Mouse (Mus musculus): Measurements from ENCODE around the gene Tor2a.

The Tor2a gene

DNA sequence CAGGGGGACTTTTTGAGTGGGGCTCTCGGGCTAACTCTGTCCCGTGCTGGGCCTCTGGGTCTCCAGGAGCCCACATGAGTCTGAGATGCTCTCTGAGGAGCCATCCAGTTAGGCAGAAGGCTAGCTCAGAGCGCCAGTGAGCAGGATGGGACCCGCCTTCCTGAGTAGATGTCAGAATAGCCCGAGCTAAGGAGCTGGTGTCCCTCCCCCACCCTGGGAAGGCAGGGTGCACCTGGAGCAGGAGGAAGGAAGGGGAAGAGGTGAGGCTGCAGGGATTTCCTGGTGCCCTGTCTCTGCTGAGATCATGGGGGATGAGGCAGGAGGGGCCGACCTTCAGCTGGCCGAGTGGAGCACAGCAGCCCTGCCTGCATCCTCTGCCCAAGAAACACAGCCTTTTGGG, 28.6 kb upstream of the Tor2a start:
- no peak for ATAC-seq (ENCODE audit: insufficient number of reproducible peaks, low FRiP score, low TSS enrichment)

DNA sequence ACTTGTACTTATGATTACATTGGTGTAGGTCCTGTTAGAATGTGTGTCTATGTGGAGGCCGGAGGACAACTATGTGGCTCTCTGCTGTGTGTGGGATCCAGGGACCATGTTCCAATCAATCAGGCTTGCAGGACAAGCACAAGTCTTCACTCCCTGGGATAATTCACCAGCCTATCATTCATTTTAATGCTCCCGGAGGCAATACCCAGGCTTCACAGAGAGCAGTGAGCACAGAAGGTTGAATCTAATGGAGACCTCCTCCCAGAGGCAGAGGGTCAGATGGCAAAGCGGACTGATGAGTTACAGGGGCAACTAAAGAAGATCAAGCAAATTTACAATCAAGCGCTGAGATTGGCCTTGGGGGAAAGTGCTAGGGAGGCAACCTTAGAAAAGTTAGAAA, 27.5 kb upstream of the Tor2a start:
- no peak for ATAC-seq (ENCODE audit: insufficient number of reproducible peaks, low FRiP score, low TSS enrichment)

DNA sequence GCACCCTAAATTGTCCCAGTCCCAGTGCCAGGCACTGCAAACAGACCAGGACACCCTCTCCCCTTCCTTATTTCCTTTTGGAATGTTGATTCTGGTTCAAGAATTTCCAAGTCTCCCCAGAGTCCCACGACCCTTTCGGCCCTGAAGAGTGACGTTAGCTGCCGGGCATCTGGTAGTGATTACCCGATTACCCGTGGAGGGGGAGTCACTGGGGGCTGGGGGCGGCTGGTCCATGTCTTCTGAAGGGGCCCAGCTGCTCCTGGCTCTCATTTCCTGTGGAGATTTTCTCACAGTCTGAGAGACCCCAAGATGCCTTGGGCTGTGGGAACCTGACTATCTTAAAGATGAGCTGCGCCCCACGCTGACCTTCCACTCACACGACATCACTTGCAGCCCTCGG, 26.2 kb upstream of the Tor2a start:
- ATAC-seq (ENCODE audit: insufficient number of reproducible peaks, low FRiP score, low TSS enrichment): no peak

DNA sequence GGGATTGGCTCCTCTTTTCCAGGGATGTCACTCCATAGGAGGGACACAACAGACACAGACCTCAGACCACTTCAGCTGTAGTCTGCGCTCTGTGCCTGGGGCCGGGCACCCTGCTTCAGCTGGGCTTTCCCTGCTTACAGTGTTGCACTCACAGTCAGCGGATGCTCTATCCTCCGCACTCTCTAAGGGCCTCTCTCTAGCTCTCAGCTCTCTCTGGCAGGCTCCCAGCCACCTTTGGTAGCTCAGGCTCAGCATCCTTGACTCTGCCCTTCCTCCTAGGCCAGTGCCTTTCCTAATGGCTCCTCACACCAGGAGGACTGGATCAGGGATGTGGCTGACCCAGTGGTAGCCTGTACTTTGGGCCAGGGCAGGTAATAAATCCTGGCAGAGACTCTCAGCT, 25.1 kb upstream of the Tor2a start:
- no peak for ATAC-seq (ENCODE audit: insufficient number of reproducible peaks, low FRiP score, low TSS enrichment)

DNA sequence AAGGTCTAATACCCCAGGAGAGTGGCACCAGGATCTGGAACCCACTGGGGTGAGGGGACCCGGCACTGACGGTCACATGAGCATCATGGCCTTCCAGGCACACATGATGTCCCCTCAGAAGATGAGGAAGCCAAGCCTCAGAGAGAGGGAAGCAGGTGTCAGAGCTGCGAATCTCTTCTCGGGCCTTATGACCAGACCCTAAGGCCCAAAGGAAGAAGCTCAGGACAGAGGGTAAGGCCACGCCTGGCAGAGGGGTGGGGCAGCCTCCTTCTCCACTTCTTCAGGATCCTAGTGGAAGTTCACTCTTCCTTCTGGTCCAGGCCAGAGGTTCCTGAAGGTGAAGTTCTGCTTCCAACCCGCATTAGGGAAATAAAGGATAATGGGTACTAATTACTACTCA, 24.3 kb upstream of the Tor2a start:
- ATAC-seq (ENCODE audit: insufficient number of reproducible peaks, low FRiP score, low TSS enrichment): no peak

DNA sequence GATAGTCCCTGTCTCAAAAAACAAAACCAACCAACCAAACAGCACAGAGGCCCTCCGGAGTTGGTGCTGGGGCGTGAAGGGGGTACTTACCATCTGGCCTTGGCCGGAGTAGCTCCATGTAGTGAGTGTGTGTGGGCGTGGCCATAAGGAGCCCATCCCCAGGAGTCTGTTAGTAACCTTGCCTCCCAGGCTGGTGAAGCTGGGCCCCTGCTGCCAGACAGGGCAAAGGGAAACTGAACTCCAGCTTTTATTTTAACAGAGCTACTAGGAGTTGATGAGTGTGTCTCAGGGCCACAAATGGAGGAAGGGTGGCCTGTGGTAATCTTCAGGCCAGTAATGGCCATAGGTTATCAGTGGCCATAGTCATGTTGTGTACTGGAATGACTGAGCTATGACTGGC, 22.6 kb upstream of the Tor2a start:
- ATAC-seq (ENCODE audit: insufficient number of reproducible peaks, low FRiP score, low TSS enrichment): no peak

DNA sequence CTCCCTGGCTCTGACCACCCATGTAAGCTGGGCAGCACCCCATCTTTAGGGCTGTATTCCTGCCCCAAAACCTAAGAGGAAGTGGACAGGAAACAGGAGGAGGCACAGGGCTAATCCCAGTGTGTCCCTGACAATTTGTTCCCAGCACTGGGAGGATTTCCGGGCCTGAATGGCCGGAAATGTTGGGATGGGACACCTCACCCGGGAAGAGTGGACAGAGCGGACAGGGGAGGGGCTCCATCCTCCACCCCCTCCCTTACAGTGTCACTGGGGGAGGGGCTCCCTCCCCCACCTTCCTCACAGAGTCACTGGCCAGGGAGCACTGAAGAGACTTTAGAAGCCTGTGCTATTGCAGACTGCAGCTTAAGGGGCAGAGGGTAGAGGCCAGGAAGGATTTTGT, 22.1 kb upstream of the Tor2a start:
- ATAC-seq (ENCODE audit: insufficient number of reproducible peaks, low FRiP score, low TSS enrichment): no peak

DNA sequence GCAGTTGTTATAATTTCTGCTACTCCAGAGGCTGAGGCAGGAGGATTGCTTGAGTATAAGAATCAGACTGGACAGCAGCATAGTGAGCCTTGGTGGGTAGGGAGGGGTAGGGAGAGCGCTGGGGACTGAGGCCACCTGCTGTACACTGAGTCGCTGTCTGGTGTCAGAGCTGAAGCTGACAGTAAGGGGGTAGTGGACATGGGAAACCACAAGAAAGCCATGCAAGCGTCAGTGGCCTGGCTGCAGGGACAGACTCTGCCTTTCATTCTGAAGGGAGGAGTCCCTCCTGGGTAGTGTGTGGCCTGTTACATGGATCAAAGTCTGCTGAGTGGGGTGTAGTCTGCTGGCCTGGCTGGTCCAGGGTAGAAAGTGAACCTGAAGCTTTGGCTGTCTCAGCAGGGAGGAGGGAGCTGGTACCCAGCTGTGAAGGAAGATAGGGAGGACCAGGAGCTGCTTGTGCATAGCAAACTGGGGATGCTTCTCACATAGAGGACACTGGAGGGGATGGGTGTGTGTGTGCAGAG, 20.7 kb upstream of the Tor2a start:
- no peak for ATAC-seq (ENCODE audit: insufficient number of reproducible peaks, low FRiP score, low TSS enrichment)

DNA sequence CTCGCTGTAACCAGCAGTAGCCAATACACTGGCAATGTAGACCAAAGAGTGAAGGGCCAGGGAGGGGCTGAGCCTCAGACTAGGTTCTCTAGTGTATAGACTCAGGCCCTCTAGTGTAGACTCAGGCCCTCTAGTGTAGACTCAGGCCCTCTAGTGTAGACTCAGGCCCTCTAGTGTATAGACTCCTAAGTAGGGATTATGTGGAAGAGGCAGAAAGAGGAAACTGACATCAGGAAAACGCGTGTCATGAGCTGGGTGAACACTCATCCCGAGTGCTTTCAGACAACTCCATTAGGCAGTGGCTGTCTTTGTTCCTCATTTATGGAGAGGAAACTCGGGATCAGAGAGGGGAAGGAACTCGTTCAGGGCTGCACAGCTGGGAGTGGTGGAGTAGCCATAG, 20.0 kb upstream of the Tor2a start:
- no peak for ATAC-seq (ENCODE audit: insufficient number of reproducible peaks, low FRiP score, low TSS enrichment)

DNA sequence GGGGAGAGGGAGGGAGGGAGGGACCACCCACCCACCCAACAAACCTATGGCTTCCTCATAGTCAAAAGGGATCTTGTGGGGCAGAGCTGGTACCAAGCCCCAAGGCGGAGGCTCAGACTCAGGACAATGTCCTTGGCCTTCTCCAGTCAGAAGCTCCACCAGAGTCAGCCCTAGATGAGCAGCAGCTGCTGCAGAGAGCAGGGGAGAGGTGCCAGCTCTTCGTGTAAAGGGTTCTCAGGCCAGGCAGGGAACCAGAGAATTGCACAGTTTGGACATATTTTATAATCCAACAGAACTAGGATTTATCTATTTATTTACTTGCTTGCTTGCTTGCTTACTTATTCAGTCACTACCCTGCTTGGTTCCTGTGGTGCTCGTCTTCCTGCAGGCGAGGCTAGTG, 17.7 kb upstream of the Tor2a start:
- ATAC-seq (ENCODE audit: insufficient number of reproducible peaks, low FRiP score, low TSS enrichment): no peak

DNA sequence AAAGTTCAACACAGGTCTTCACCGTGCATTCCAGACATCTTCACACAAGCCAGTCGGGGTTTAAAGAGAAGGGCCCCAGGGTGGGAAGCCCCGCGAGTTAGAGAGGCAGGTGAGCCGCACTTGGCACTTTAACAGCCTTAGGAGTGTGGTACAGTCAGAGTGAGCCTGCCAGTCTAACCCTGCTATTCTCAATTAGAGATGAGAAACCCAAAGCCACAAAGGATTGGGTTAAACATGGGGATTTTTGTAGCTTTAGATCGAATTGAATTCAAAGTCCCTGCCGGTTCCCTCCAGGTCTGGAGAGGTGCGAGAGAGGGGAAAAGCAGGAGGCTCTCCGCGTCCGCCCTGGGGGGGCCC, 16.1 kb upstream of the Tor2a start, which contains the start of gene 6330409D20Rik:
Gene 6330409D20Rik, minus strand, starts transcription at position 101 of the 357 bp plus-strand sequence.
- no peak for ATAC-seq (ENCODE audit: insufficient number of reproducible peaks, low FRiP score, low TSS enrichment)

DNA sequence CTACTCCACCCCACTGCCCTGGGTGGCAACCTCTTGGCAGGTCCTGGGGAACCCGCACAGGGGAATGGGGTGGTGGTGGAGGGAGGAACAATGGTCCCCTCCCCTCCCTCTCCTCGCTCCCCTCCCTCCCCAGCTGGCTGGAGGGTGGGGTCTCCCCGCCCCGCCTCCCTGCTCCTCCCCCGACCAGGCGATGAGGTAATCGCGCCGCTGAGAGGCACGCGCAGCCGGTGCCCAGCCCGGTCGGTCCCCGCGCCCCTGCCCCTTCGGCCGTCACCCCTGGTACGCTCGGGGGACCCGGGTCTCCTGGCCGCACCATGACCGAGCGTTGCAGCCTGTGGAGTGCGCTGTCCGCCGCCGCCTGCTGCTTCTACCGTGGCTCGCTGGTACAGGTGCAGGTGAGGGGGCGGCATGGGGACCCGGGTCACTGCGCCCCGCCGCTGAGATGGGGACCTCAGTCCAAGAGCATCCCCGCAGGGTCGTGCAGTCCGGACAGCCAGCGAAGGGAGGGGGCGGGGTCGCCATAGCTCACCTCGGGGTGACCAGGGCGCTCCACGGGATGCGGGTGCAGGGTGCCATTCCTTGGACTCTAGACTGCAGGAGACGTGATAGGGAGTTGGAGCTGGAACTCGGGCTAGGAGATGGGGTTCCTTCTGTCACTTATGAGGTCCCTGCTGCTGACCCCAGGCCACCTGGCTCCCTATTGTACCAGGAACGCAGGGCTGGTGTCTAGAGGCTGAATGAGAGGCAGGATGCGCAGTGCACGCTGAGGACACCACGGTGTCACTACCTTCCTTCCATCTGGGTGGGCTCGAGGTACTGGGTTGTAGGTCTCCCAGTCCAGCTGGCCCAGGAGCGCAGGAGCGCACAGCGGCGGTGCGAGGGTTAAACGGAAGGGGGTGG, 15.5 kb upstream of the Tor2a start:
- ATAC-seq (ENCODE audit: insufficient number of reproducible peaks, low FRiP score, low TSS enrichment): no peak; the same call in 1 of the 2 replicates

DNA sequence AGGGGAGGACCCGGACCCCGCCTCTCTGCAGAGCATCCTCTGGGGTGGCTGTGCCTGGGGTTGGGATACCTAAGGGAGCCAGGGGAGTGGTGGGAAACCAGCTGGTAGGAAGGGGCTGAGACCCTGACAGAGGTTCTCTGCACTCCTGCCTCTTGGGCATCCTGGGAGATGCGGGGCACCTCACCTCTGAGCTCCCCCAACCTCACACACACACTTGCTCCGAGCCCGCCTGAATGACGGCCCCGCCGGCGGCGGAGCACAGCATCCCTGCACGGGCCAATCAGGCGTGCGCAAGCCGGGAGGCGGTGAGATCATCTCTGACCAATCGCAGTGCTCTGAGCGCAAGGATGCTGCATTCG, 14.9 kb upstream of the Tor2a start:
- ATAC-seq (ENCODE audit: insufficient number of reproducible peaks, low FRiP score, low TSS enrichment): peak; percentile 91

DNA sequence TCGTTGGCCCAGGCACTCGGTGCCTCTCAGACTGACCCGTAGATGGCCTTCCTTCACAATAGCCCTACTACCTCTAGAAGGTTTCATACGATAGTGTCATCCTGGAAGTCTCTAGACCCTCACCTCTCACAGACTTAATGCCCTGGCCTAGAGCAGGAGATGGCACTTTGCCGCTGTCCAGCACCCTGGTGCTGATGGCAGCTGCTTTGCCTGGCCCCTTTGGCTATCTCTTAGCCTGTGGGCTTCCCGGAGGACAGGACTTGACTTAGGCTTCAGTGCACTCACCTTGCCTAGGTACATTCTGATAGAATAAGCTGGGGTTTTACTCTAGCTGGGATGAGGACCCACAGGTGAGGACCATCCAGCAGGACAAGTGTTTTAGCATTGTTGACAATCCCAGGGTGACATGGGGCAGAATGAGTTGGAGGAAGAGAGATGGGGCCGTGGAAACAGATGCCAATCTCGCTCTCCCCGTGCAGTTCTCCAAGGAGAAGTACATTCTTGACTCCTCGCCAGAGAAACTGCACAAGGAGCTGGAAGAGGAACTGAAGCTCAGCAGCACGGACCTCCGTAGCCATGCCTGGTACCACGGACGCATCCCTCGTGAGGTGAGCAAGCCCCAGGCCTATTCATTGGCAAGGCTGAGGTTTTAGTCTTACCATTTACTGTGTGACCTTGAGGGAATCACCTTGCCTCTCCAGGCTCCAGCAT, 12.6 kb upstream of the Tor2a start:
- no peak for ATAC-seq (ENCODE audit: insufficient number of reproducible peaks, low FRiP score, low TSS enrichment)

DNA sequence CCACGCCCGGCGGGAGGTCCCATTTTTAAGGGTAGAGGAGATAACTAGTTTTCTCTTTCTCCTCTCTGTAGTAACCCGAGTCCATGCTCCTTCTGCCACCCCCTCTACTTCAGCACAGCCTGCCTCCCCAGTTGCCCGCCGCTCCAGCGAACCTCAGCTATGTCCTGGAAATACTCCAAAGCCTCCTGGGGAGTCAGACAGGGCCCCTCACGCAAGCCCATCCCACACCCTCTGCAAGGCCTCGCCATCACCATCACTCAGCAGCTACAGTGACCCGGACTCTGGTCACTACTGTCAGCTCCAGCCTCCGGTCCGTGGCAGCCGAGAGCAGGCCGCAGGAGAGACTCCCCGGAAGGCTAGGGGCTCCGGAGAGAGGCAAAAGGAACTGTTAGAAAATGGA, 8.0 kb upstream of the Tor2a start:
- no peak for ATAC-seq (ENCODE audit: insufficient number of reproducible peaks, low FRiP score, low TSS enrichment)

DNA sequence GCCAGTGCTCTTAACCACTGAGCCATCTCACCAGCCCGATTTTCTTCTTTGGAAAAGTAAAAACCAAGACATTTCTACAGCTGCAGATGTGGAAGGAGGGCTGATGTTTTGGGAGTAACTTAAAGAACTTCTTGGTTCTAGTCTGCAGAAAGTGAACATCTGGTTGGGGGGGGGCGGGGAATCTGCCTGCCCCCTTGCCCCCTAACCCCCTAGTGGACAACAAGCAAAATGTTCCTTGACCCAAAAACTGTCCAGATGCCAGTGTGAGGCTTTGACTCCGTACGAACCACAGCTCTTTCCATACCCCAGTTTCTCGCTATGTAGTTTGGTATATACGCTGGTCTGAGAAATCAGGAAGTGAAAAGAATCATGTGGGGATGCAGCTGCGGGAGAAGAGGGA, 6.8 kb upstream of the Tor2a start:
- ATAC-seq (ENCODE audit: insufficient number of reproducible peaks, low FRiP score, low TSS enrichment): no peak

DNA sequence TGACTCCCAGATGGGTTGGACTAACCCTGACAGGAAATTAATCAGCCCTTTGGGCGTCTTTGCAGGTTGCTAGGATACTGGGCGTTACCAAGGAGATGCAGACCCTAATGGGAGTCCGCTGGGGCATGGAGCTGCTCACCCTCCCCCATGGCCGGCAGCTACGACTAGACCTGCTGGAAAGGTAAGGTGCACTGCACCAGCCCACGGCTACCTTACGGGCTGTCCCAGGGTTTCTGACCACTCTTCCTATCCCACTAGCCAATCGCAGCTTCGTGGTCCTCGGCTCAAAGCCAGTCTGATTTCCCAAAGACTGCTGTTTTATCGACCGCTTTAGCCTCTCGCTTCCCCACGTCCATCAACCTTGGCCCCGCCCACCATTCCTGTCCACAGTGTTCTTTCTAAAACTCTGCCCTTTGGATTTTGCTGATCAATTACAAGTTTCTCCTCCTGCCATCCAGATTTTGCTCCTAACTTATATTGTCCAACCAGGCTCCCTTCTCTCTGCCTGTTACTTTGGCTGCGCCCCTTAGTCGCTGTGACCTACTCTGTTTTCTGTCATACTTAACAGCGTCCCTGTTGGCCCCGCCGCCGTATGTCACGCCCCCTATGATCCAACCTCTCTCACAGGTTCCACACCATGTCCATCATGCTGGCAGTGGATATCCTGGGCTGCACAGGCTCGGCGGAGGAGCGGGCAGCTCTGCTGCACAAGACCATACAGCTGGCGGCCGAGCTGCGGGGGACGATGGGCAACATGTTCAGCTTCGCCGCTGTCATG, 6.0 kb upstream of the Tor2a start:
- ATAC-seq (ENCODE audit: insufficient number of reproducible peaks, low FRiP score, low TSS enrichment): no peak

DNA sequence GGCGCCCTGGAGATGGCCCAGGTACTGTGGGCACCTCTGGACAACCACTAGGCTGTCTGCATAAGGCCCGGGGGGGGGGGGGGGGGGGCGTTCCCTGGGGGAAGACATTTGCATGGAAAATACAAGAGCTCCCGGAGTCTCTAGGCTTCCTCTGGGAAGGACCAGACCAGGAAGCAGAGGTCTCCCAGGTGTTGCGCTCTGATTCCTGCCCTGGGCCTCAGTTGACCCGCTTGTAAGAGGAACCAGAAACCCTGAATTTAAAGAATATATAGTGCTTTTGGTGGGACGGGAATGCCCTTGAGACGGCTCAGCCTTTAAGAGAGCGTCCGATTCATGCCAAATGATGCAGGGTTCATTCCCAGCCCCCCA, 5.4 kb upstream of the Tor2a start:
- no peak for ATAC-seq (ENCODE audit: insufficient number of reproducible peaks, low FRiP score, low TSS enrichment)

DNA sequence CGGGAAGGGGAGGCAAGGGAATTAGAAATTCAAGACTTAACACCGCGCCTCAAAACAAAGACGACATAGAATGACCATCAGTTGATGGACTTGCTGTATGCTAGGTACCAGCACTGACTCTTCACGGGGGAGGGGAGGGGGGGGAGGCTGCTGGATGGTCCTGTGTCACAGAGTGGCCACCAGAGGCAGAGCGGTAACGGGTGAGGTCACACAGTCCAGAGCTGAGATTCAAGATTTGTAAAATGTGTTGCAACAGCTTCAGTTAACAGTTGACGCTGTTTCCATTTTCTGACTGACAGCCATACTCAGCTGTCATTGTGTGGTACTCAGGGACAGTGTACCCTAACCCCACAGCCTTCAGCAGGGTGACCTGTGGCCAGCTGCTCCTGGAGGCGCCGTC, 4.9 kb upstream of the Tor2a start:
- no peak for ATAC-seq (ENCODE audit: insufficient number of reproducible peaks, low FRiP score, low TSS enrichment)

DNA sequence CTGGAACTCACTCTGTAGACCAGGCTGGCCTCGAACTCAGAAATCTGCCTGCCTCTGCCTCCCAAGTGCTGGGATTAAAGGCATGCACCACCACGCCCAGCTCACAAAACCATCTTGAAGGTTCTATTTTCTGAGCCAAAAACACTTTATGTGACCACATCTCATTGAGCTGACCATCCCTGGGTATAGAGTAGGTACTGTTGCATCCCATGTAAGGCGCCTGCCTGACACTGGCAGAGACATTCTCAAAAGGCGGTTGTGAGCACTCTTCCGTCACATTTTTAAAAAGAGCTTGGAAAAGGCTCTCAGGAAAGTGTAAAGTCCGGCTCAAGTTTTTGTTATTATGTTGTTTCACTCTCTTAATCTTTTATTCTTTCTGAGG, 369 bp upstream of the Tor2a start:
- 0 out of 2 replicates have a peak, but pooled peaks have one; percentile 2 for ATAC-seq (ENCODE audit: insufficient number of reproducible peaks, low FRiP score, low TSS enrichment)

DNA sequence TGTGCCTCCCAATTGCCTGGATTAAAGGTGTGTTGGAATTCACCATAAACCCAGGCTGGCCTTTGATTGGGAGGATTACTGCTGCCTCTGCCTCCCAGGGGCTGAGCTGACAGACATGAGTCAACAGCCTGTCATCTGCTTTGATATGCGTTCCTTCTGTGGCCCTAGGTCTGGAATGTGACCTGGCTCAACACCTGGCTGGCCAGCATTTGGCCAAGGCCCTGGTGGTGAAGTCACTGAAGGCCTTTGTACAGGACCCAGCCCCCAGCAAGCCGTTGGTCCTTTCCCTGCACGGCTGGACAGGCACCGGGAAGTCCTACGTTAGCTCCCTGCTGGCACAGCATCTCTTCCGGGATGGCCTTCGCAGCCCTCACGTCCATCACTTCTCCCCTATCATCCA, 1.5 kb downstream of the Tor2a start:
- ATAC-seq (ENCODE audit: insufficient number of reproducible peaks, low FRiP score, low TSS enrichment): no peak

Measured in cerebellum, adult (tissue).